25 mouse cellular contexts compared by ENCODE assay signal in the genomic region with DNA sequence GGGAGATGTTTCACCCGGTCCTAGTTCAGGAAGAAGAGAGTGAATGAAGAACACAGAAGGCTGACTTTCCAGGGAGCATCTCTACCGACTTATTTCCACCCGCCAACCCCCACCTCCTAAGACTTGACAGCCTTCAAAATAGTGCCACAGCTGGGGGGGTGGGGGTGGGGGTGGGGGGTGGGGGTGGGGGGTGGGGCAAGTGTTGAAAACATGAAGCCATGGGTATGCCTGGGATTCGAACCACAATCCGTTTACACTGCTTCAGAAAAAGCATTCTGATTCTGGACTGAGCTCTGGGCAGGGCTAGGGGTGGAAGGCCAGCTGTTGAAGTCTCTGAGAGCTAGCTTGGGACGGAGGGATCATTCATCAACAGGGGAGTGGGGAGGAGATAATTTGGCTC. TPM values are rescaled to one million over a fixed set of nuclear protein-coding genes. Genes with fewer than 3 reads are reported as not detected.
A peak's percentile ranks its signal among the peaks of the same experiment; 100 is the strongest.
DNase-seq lines count a peak whose midpoint lies in the region; ATAC-seq and TF ChIP-seq lines count a peak whose summit lies in the region.
"Had no signal": no experiment of that assay in that cellular context is flagged by ENCODE, and none has a peak within 500 bp of the region (broad histone marks: within the 10 kb centered on the region; RNA-seq: fewer than 3 reads in every experiment).

No protein-coding gene starts in this region.

- ATAC-seq in hindbrain, embryonic 12.5 days (ENCODE audit: low FRiP score), result no peak
- ATAC-seq in hindbrain, postnatal 0 days, result no peak
- ATAC-seq in midbrain, embryonic 13.5 days, result no peak
- peak; percentile 54 for ATAC-seq in midbrain, embryonic 15.5 days (replicated peaks)
- 0 out of 2 replicates have a peak, but pooled peaks have one; percentile 14 for ATAC-seq in neural tube, embryonic 14.5 days (ENCODE audit: low read depth)
- no peak for ATAC-seq in liver, embryonic 12.5 days
- ATAC-seq: forebrain, embryonic 16.5 days; inflammation-experienced regulatory T-cells, adult 6 months had no signal

- no peaks in the 10 kb centered on the region for H3K36me3 ChIP-seq in hindbrain, embryonic 12.5 days
- H3K36me3 ChIP-seq in hindbrain, postnatal 0 days (ENCODE audit: insufficient read depth, low read length), result no peaks in the 10 kb centered on the region
- H3K36me3 ChIP-seq in midbrain, embryonic 13.5 days, result no peaks in the 10 kb centered on the region
- no peaks in the 10 kb centered on the region for H3K36me3 ChIP-seq in midbrain, embryonic 10.5 days
- no peaks in the 10 kb centered on the region for H3K36me3 ChIP-seq in midbrain, embryonic 15.5 days (replicated peaks)
- no peaks in the 10 kb centered on the region for H3K36me3 ChIP-seq in neural tube, embryonic 14.5 days (ENCODE audit: control insufficient read depth, insufficient read depth, low read length)
- H3K36me3 ChIP-seq in liver, embryonic 12.5 days, result no peaks in the 10 kb centered on the region
- H3K36me3 ChIP-seq in embryonic facial prominence, embryonic 10.5 days (replicated peaks), result no peaks in the 10 kb centered on the region
- H3K36me3 ChIP-seq: embryonic facial prominence, embryonic 13.5 days; forebrain, embryonic 12.5 days; G1E; heart, embryonic 15.5 days had no signal

- no peaks in the 10 kb centered on the region for H3K9me3 ChIP-seq in hindbrain, embryonic 12.5 days (replicated peaks)
- no peaks in the 10 kb centered on the region for H3K9me3 ChIP-seq in hindbrain, postnatal 0 days (ENCODE audit: low read length)
- no peaks in the 10 kb centered on the region for H3K9me3 ChIP-seq in midbrain, embryonic 13.5 days
- no peaks in the 10 kb centered on the region for H3K9me3 ChIP-seq in midbrain, embryonic 10.5 days (replicated peaks)
- H3K9me3 ChIP-seq in midbrain, embryonic 15.5 days, result no peaks in the 10 kb centered on the region
- H3K9me3 ChIP-seq in neural tube, embryonic 14.5 days (ENCODE audit: control insufficient read depth, low read length), result no peaks in the 10 kb centered on the region
- no peaks in the 10 kb centered on the region for H3K9me3 ChIP-seq in liver, embryonic 12.5 days (replicated peaks)
- no peaks in the 10 kb centered on the region for H3K9me3 ChIP-seq in embryonic facial prominence, embryonic 10.5 days
- H3K9me3 ChIP-seq: embryonic facial prominence, embryonic 13.5 days; forebrain, embryonic 12.5 days; G1E; heart, embryonic 15.5 days had no signal

- 0 out of 2 replicates have a peak overlapping the region, but pooled peaks have one; percentile 12 for H3K27ac ChIP-seq in hindbrain, embryonic 12.5 days
- H3K27ac ChIP-seq in hindbrain, postnatal 0 days, result no peak overlapping the region
- peak overlapping the region; percentile 61 for H3K27ac ChIP-seq in midbrain, embryonic 13.5 days
- H3K27ac ChIP-seq in midbrain, embryonic 10.5 days (replicated peaks), result no peak overlapping the region
- peak overlapping the region; percentile 77 for H3K27ac ChIP-seq in midbrain, embryonic 15.5 days
- peak overlapping the region; percentile 62; the same call in 1 of the 2 replicates for H3K27ac ChIP-seq in neural tube, embryonic 14.5 days (ENCODE audit: low read depth, low read length)
- no peak overlapping the region for H3K27ac ChIP-seq in liver, embryonic 12.5 days
- H3K27ac ChIP-seq in embryonic facial prominence, embryonic 10.5 days (replicated peaks), result no peak overlapping the region
- H3K27ac ChIP-seq: embryonic facial prominence, embryonic 13.5 days; forebrain, embryonic 12.5 days; heart, embryonic 15.5 days had no signal

- DNase-seq in hindbrain, postnatal 0 days (ENCODE audit: low spot score), result no peak
- DNase-seq in midbrain, embryonic 10.5 days (ENCODE audit: low spot score), result no peak
- DNase-seq in embryonic facial prominence, embryonic 10.5 days (ENCODE audit: low spot score), result no peak
- DNase-seq: adrenal gland, postnatal 14 days; cerebellum, adult 11-12 months; cerebellum, adult 9-10 months; cerebellum, postnatal 25 days; gastrocnemius, postnatal 10 days had no signal

- H3K4me3 ChIP-seq in hindbrain, embryonic 12.5 days, result no peak overlapping the region
- no peak overlapping the region for H3K4me3 ChIP-seq in hindbrain, postnatal 0 days (ENCODE audit: low read length)
- no peak overlapping the region for H3K4me3 ChIP-seq in midbrain, embryonic 13.5 days (replicated peaks)
- no peak overlapping the region for H3K4me3 ChIP-seq in midbrain, embryonic 10.5 days
- no peak overlapping the region for H3K4me3 ChIP-seq in midbrain, embryonic 15.5 days
- H3K4me3 ChIP-seq in neural tube, embryonic 14.5 days (ENCODE audit: low read depth, low read length), result no peak overlapping the region
- no peak overlapping the region for H3K4me3 ChIP-seq in liver, embryonic 12.5 days
- no peak overlapping the region for H3K4me3 ChIP-seq in embryonic facial prominence, embryonic 10.5 days
- H3K4me3 ChIP-seq: embryonic facial prominence, embryonic 13.5 days; forebrain, embryonic 12.5 days; heart, embryonic 15.5 days had no signal

- WGBS in hindbrain, embryonic 12.5 days, result 58% methylated on average over 6 of the region's 6 CpGs
- 59% methylated on average over 6 of the region's 6 CpGs for WGBS in hindbrain, postnatal 0 days
- WGBS in midbrain, embryonic 13.5 days, result 74% methylated on average over 6 of the region's 6 CpGs
- WGBS in midbrain, embryonic 10.5 days, result 59% methylated on average over 6 of the region's 6 CpGs
- 59% methylated on average over 6 of the region's 6 CpGs for WGBS in midbrain, embryonic 15.5 days
- 54% methylated on average over 6 of the region's 6 CpGs for WGBS in neural tube, embryonic 14.5 days
- WGBS in liver, embryonic 12.5 days (ENCODE audit: insufficient replicate concordance), result 37% methylated on average over 6 of the region's 6 CpGs
- 63% methylated on average over 6 of the region's 6 CpGs for WGBS in embryonic facial prominence, embryonic 10.5 days

- no peak overlapping the region for H3K4me2 ChIP-seq in hindbrain, embryonic 12.5 days (replicated peaks)
- H3K4me2 ChIP-seq in hindbrain, postnatal 0 days (ENCODE audit: low read depth, low read length), result no peak overlapping the region
- H3K4me2 ChIP-seq in midbrain, embryonic 13.5 days (replicated peaks), result no peak overlapping the region
- no peak overlapping the region for H3K4me2 ChIP-seq in midbrain, embryonic 15.5 days
- no peak overlapping the region for H3K4me2 ChIP-seq in neural tube, embryonic 14.5 days (ENCODE audit: low read depth, low read length)
- H3K4me2 ChIP-seq in liver, embryonic 12.5 days, result no peak overlapping the region
- H3K4me2 ChIP-seq: embryonic facial prominence, embryonic 13.5 days; forebrain, embryonic 12.5 days; heart, embryonic 15.5 days had no signal

- no peaks in the 10 kb centered on the region for H3K27me3 ChIP-seq in hindbrain, embryonic 12.5 days
- no peaks in the 10 kb centered on the region for H3K27me3 ChIP-seq in hindbrain, postnatal 0 days (ENCODE audit: insufficient read depth, low read length)
- H3K27me3 ChIP-seq in midbrain, embryonic 13.5 days, result no peaks in the 10 kb centered on the region
- no peaks in the 10 kb centered on the region for H3K27me3 ChIP-seq in midbrain, embryonic 10.5 days (ENCODE audit: low read depth, poor library complexity, severe bottlenecking)
- H3K27me3 ChIP-seq in midbrain, embryonic 15.5 days (replicated peaks), result no peaks in the 10 kb centered on the region
- H3K27me3 ChIP-seq in neural tube, embryonic 14.5 days (ENCODE audit: control insufficient read depth, insufficient read depth, low read length), result no peaks in the 10 kb centered on the region
- H3K27me3 ChIP-seq in liver, embryonic 12.5 days (replicated peaks), result peaks cover 41% of the 10 kb centered on the region
- H3K27me3 ChIP-seq in embryonic facial prominence, embryonic 10.5 days (replicated peaks; ENCODE audit: low read depth, poor library complexity, severe bottlenecking), result no peaks in the 10 kb centered on the region
- H3K27me3 ChIP-seq: embryonic facial prominence, embryonic 13.5 days; forebrain, embryonic 12.5 days; heart, embryonic 15.5 days had no signal

- no peaks in the 10 kb centered on the region for H3K4me1 ChIP-seq in hindbrain, embryonic 12.5 days
- H3K4me1 ChIP-seq in hindbrain, postnatal 0 days (ENCODE audit: insufficient read depth, low read length), result no peaks in the 10 kb centered on the region
- peaks cover 15% of the 10 kb centered on the region; the same call in 1 of the 2 replicates for H3K4me1 ChIP-seq in midbrain, embryonic 13.5 days (replicated peaks)
- H3K4me1 ChIP-seq in midbrain, embryonic 10.5 days, result no peaks in the 10 kb centered on the region
- H3K4me1 ChIP-seq in midbrain, embryonic 15.5 days, result peaks cover 12% of the 10 kb centered on the region; the same call in 1 of the 2 replicates
- H3K4me1 ChIP-seq in neural tube, embryonic 14.5 days (ENCODE audit: control insufficient read depth, insufficient read depth, low read length), result peaks cover 10% of the 10 kb centered on the region; the same call in 1 of the 2 replicates
- no peaks in the 10 kb centered on the region for H3K4me1 ChIP-seq in liver, embryonic 12.5 days
- H3K4me1 ChIP-seq in embryonic facial prominence, embryonic 10.5 days, result 0 out of 2 replicates have a peak, but pooled peaks cover 3% of the 10 kb centered on the region
- H3K4me1 ChIP-seq: embryonic facial prominence, embryonic 13.5 days; heart, embryonic 15.5 days had no signal

- no peak overlapping the region for H3K9ac ChIP-seq in hindbrain, embryonic 12.5 days
- no peak overlapping the region for H3K9ac ChIP-seq in hindbrain, postnatal 0 days (replicated peaks; ENCODE audit: low read length)
- no peak overlapping the region for H3K9ac ChIP-seq in midbrain, embryonic 13.5 days (replicated peaks)
- H3K9ac ChIP-seq in midbrain, embryonic 15.5 days, result no peak overlapping the region
- no peak overlapping the region for H3K9ac ChIP-seq in neural tube, embryonic 14.5 days (replicated peaks; ENCODE audit: low read depth, low read length)
- H3K9ac ChIP-seq in liver, embryonic 12.5 days, result no peak overlapping the region
- H3K9ac ChIP-seq: embryonic facial prominence, embryonic 13.5 days; forebrain, embryonic 12.5 days; heart, embryonic 15.5 days had no signal

- no peak for TF ChIP-seq CTCF in hindbrain, postnatal 0 days (IDR thresholded peaks at IDR 0.05; ENCODE audit: low read depth)

RNA-seq across cellular contexts. Expression of a gene that starts 23.4 kb away (rescaled TPM):
- not detected in 2 replicates for polyA plus RNA-seq in hindbrain, embryonic 12.5 days (2016; fragmentation: Nextera tagmentation; extraction: Ambion mirVana)
- not detected in 2 replicates for total RNA-seq in hindbrain, postnatal 0 days (2014; rRNA removed)
- not detected in 2 replicates for polyA plus RNA-seq in hindbrain, postnatal 0 days (2015; fragmentation: Nextera tagmentation; extraction: Ambion mirVana)
- polyA plus RNA-seq in midbrain, embryonic 13.5 days (2015; fragmentation: Nextera tagmentation; extraction: Ambion mirVana), result 0.10 TPM in 1 of 2 replicates, not detected in the other
- polyA plus RNA-seq in midbrain, embryonic 10.5 days (2016; fragmentation: Nextera tagmentation; extraction: Ambion mirVana), result not detected in 2 replicates
- polyA plus RNA-seq in midbrain, embryonic 15.5 days (2015; fragmentation: Nextera tagmentation; extraction: Ambion mirVana), result 0.09 TPM in 1 of 2 replicates, not detected in the other
- polyA plus RNA-seq in neural tube, embryonic 14.5 days (2014; fragmentation: Nextera tagmentation; extraction: Ambion mirVana), result not detected in 2 replicates
- 0.08 TPM in 1 of 2 replicates, not detected in the other for polyA plus RNA-seq in liver, embryonic 12.5 days (2016; fragmentation: Nextera tagmentation; extraction: Ambion mirVana)
- polyA plus RNA-seq in embryonic facial prominence, embryonic 10.5 days (2016; fragmentation: Nextera tagmentation; extraction: Ambion mirVana), result not detected in 2 replicates
- total RNA-seq: adrenal gland, adult 18-20 months; adrenal gland, postnatal 14 days; G1E; gastrocnemius, postnatal 10 days; gastrocnemius, postnatal 4 days; heart, postnatal 25 days had no signal
- polyA plus RNA-seq: cortical plate, adult 2 months; embryonic facial prominence, embryonic 13.5 days; forebrain, embryonic 12.5 days; frontal cortex, adult 2 months; G1E; heart, embryonic 15.5 days; hindbrain, embryonic 11.5 days had no signal

RNA-seq across cellular contexts. Expression of a gene that starts 47.0 kb away (rescaled TPM):
- polyA plus RNA-seq in hindbrain, embryonic 12.5 days (2016; fragmentation: Nextera tagmentation; extraction: Ambion mirVana), result 63.6 and 65.3 TPM in 2 replicates
- 19.9 and 23.6 TPM in 2 replicates for total RNA-seq in hindbrain, postnatal 0 days (2014; rRNA removed)
- 48.8 and 50.4 TPM in 2 replicates for polyA plus RNA-seq in hindbrain, postnatal 0 days (2015; fragmentation: Nextera tagmentation; extraction: Ambion mirVana)
- 68.5 and 69.6 TPM in 2 replicates for polyA plus RNA-seq in midbrain, embryonic 13.5 days (2015; fragmentation: Nextera tagmentation; extraction: Ambion mirVana)
- polyA plus RNA-seq in midbrain, embryonic 10.5 days (2016; fragmentation: Nextera tagmentation; extraction: Ambion mirVana), result 72.3 and 74.4 TPM in 2 replicates
- polyA plus RNA-seq in midbrain, embryonic 15.5 days (2015; fragmentation: Nextera tagmentation; extraction: Ambion mirVana), result 61.4 and 63.0 TPM in 2 replicates
- 66.2 and 73.9 TPM in 2 replicates for polyA plus RNA-seq in neural tube, embryonic 14.5 days (2014; fragmentation: Nextera tagmentation; extraction: Ambion mirVana)
- polyA plus RNA-seq in liver, embryonic 12.5 days (2016; fragmentation: Nextera tagmentation; extraction: Ambion mirVana), result 41.8 and 41.9 TPM in 2 replicates
- polyA plus RNA-seq in embryonic facial prominence, embryonic 10.5 days (2016; fragmentation: Nextera tagmentation; extraction: Ambion mirVana), result 71.1 and 71.6 TPM in 2 replicates

Comparison
In these comparisons a context has a peak if more than half of its experiments do, and no peak if none do; other contexts are left out.
1. ATAC-seq: peak in midbrain, embryonic 15.5 days (single experiment) and neural tube, embryonic 14.5 days (single experiment); none in hindbrain, embryonic 12.5 days (single experiment), hindbrain, postnatal 0 days (single experiment), midbrain, embryonic 13.5 days (single experiment) and liver, embryonic 12.5 days (single experiment).
2. H3K27ac ChIP-seq: peak in hindbrain, embryonic 12.5 days (single experiment), midbrain, embryonic 13.5 days (single experiment), midbrain, embryonic 15.5 days (single experiment) and neural tube, embryonic 14.5 days (single experiment); none in hindbrain, postnatal 0 days (single experiment), midbrain, embryonic 10.5 days (single experiment), liver, embryonic 12.5 days (single experiment) and embryonic facial prominence, embryonic 10.5 days (single experiment).